Mouse (Mus musculus): ENCODE results near the gene Il12a. TPM values are rescaled to one million over a fixed set of nuclear protein-coding genes. Genes with fewer than 3 reads are reported as not detected.

The Il12a gene
- 0.28 TPM in 1 of 2 replicates, not detected in the other for polyA plus RNA-seq (2015; fragmentation: Nextera tagmentation; extraction: Ambion mirVana)

GRCm38 (mm10) chr3:68690344-68690743, at the start of gene Il12a:
Gene Il12a, plus strand, starts transcription at chr3:68690644.
- H3K4me3 ChIP-seq (ENCODE audit: low read depth, low read length), result no peak within 1 kb of the TSS
- H3K4me1 ChIP-seq (ENCODE audit: control insufficient read depth, insufficient read depth, low read length), result no peaks in the 10 kb centered on the region
- H3K4me2 ChIP-seq (ENCODE audit: low read length), result no peak within 1 kb of the TSS
- H3K27me3 ChIP-seq (ENCODE audit: control insufficient read depth, insufficient read depth, low read depth, low read length), result no peaks in the 10 kb centered on the region
- no peaks in the 10 kb centered on the region for H3K36me3 ChIP-seq (ENCODE audit: control insufficient read depth, insufficient read depth, low read length)
- 94% methylated on average over 4 of the region's 4 CpGs for WGBS
- no peak within 1 kb of the TSS for H3K27ac ChIP-seq (ENCODE audit: low read length)
- H3K9me3 ChIP-seq (replicated peaks; ENCODE audit: control insufficient read depth, low read length, poor library complexity, severe bottlenecking), result no peaks in the 10 kb centered on the region
- H3K9ac ChIP-seq (ENCODE audit: low read depth, low read length), result no peak within 1 kb of the TSS
- no peak for ATAC-seq

- Histone ChIP-seq H3K4me2 (ENCODE audit: low read length) (no peak overlapping the region), H3K9ac (ENCODE audit: low read depth, low read length) (no peak overlapping the region), H3K27me3 (ENCODE audit: control insufficient read depth, insufficient read depth, low read depth, low read length) (no peaks in the 10 kb centered on the region), H3K36me3 (ENCODE audit: control insufficient read depth, insufficient read depth, low read length) (no peaks in the 10 kb centered on the region), H3K9me3 (replicated peaks; ENCODE audit: control insufficient read depth, low read length, poor library complexity, severe bottlenecking) (no peaks in the 10 kb centered on the region), H3K4me1 (ENCODE audit: control insufficient read depth, insufficient read depth, low read length) (no peaks in the 10 kb centered on the region), H3K4me3 (ENCODE audit: low read depth, low read length) (no peak overlapping the region), H3K27ac (ENCODE audit: low read length) (no peak overlapping the region)
- WGBS, result 87% methylated on average over 7 of the region's 7 CpGs
- no peak for ATAC-seq
These were observed 47.5 kb upstream of the Il12a start for GRCm38 (mm10) chr3:68642935-68643334.

- no peaks in the 10 kb centered on the region for H3K36me3 ChIP-seq (ENCODE audit: control insufficient read depth, insufficient read depth, low read length)
- H3K4me2 ChIP-seq (ENCODE audit: low read length), result no peak overlapping the region
- no peak overlapping the region for H3K9ac ChIP-seq (ENCODE audit: low read depth, low read length)
- H3K4me3 ChIP-seq (ENCODE audit: low read depth, low read length), result no peak overlapping the region
- 91% methylated on average over 6 of the region's 6 CpGs for WGBS
- H3K27me3 ChIP-seq (ENCODE audit: control insufficient read depth, insufficient read depth, low read depth, low read length), result no peaks in the 10 kb centered on the region
- no peak overlapping the region for H3K27ac ChIP-seq (ENCODE audit: low read length)
- ATAC-seq, result no peak
- no peaks in the 10 kb centered on the region for H3K4me1 ChIP-seq (ENCODE audit: control insufficient read depth, insufficient read depth, low read length)
- no peaks in the 10 kb centered on the region for H3K9me3 ChIP-seq (replicated peaks; ENCODE audit: control insufficient read depth, low read length, poor library complexity, severe bottlenecking)
These were observed 43.9 kb upstream of the Il12a start for GRCm38 (mm10) chr3:68646387-68647130.

- no peaks in the 10 kb centered on the region for H3K27me3 ChIP-seq (ENCODE audit: control insufficient read depth, insufficient read depth, low read depth, low read length)
- no peaks in the 10 kb centered on the region for H3K9me3 ChIP-seq (replicated peaks; ENCODE audit: control insufficient read depth, low read length, poor library complexity, severe bottlenecking)
These were observed 43.2 kb upstream of the Il12a start for GRCm38 (mm10) chr3:68647282-68647681.

GRCm38 (mm10) chr3:68650251-68650650, 40.2 kb upstream of the Il12a start:
- Histone ChIP-seq H3K27ac (ENCODE audit: low read length) (no peak overlapping the region), H3K9me3 (replicated peaks; ENCODE audit: control insufficient read depth, low read length, poor library complexity, severe bottlenecking) (no peaks in the 10 kb centered on the region), H3K27me3 (ENCODE audit: control insufficient read depth, insufficient read depth, low read depth, low read length) (no peaks in the 10 kb centered on the region), H3K4me3 (ENCODE audit: low read depth, low read length) (no peak overlapping the region), H3K4me2 (ENCODE audit: low read length) (no peak overlapping the region), H3K4me1 (ENCODE audit: control insufficient read depth, insufficient read depth, low read length) (no peaks in the 10 kb centered on the region), H3K9ac (ENCODE audit: low read depth, low read length) (no peak overlapping the region), H3K36me3 (ENCODE audit: control insufficient read depth, insufficient read depth, low read length) (no peaks in the 10 kb centered on the region)
- ATAC-seq, result no peak
- WGBS, result 95% methylated on average over 3 of the region's 3 CpGs

More at GRCm38 (mm10) chr3:68647282-68647681, 43.2 kb upstream of the Il12a start:
- 93% methylated on average over 3 of the region's 3 CpGs for WGBS
- no peak overlapping the region for H3K4me2 ChIP-seq (ENCODE audit: low read length)
- no peaks in the 10 kb centered on the region for H3K36me3 ChIP-seq (ENCODE audit: control insufficient read depth, insufficient read depth, low read length)
- H3K27ac ChIP-seq (ENCODE audit: low read length), result no peak overlapping the region
- H3K4me3 ChIP-seq (ENCODE audit: low read depth, low read length), result no peak overlapping the region
- ATAC-seq, result no peak
- H3K9ac ChIP-seq (ENCODE audit: low read depth, low read length), result no peak overlapping the region
- no peaks in the 10 kb centered on the region for H3K4me1 ChIP-seq (ENCODE audit: control insufficient read depth, insufficient read depth, low read length)

- Histone ChIP-seq H3K4me3 (ENCODE audit: low read depth, low read length) (no peak overlapping the region), H3K4me2 (ENCODE audit: low read length) (no peak overlapping the region), H3K4me1 (ENCODE audit: control insufficient read depth, insufficient read depth, low read length) (no peaks in the 10 kb centered on the region), H3K9me3 (replicated peaks; ENCODE audit: control insufficient read depth, low read length, poor library complexity, severe bottlenecking) (no peaks in the 10 kb centered on the region), H3K9ac (ENCODE audit: low read depth, low read length) (no peak overlapping the region), H3K36me3 (ENCODE audit: control insufficient read depth, insufficient read depth, low read length) (no peaks in the 10 kb centered on the region), H3K27ac (ENCODE audit: low read length) (no peak overlapping the region), H3K27me3 (ENCODE audit: control insufficient read depth, insufficient read depth, low read depth, low read length) (no peaks in the 10 kb centered on the region)
- ATAC-seq, result no peak
- 87% methylated on average over 4 of the region's 4 CpGs for WGBS
These were observed 33.7 kb upstream of the Il12a start for GRCm38 (mm10) chr3:68656607-68657352.

GRCm38 (mm10) chr3:68657589-68658245, 32.7 kb upstream of the Il12a start:
- Histone ChIP-seq H3K4me2 (ENCODE audit: low read length) (no peak overlapping the region), H3K4me1 (ENCODE audit: control insufficient read depth, insufficient read depth, low read length) (no peaks in the 10 kb centered on the region), H3K4me3 (ENCODE audit: low read depth, low read length) (no peak overlapping the region), H3K27ac (ENCODE audit: low read length) (no peak overlapping the region), H3K27me3 (ENCODE audit: control insufficient read depth, insufficient read depth, low read depth, low read length) (no peaks in the 10 kb centered on the region), H3K9me3 (replicated peaks; ENCODE audit: control insufficient read depth, low read length, poor library complexity, severe bottlenecking) (no peaks in the 10 kb centered on the region), H3K9ac (ENCODE audit: low read depth, low read length) (no peak overlapping the region), H3K36me3 (ENCODE audit: control insufficient read depth, insufficient read depth, low read length) (no peaks in the 10 kb centered on the region)
- WGBS, result 46% methylated on average over 9 of the region's 9 CpGs
- no peak for ATAC-seq

- no peaks in the 10 kb centered on the region for H3K9me3 ChIP-seq (replicated peaks; ENCODE audit: control insufficient read depth, low read length, poor library complexity, severe bottlenecking)
- H3K27me3 ChIP-seq (ENCODE audit: control insufficient read depth, insufficient read depth, low read depth, low read length), result no peaks in the 10 kb centered on the region
- 94% methylated on average over 6 of the region's 6 CpGs for WGBS
- no peak for ATAC-seq
- H3K9ac ChIP-seq (ENCODE audit: low read depth, low read length), result no peak overlapping the region
- no peaks in the 10 kb centered on the region for H3K36me3 ChIP-seq (ENCODE audit: control insufficient read depth, insufficient read depth, low read length)
- no peak overlapping the region for H3K27ac ChIP-seq (ENCODE audit: low read length)
- H3K4me1 ChIP-seq (ENCODE audit: control insufficient read depth, insufficient read depth, low read length), result no peaks in the 10 kb centered on the region
- no peak overlapping the region for H3K4me2 ChIP-seq (ENCODE audit: low read length)
- no peak overlapping the region for H3K4me3 ChIP-seq (ENCODE audit: low read depth, low read length)
These were observed 30.4 kb upstream of the Il12a start for GRCm38 (mm10) chr3:68659996-68660395.

GRCm38 (mm10) chr3:68660538-68660937, 29.9 kb upstream of the Il12a start:
- no peak overlapping the region for H3K9ac ChIP-seq (ENCODE audit: low read depth, low read length)
- no peaks in the 10 kb centered on the region for H3K9me3 ChIP-seq (replicated peaks; ENCODE audit: control insufficient read depth, low read length, poor library complexity, severe bottlenecking)
- no peak overlapping the region for H3K27ac ChIP-seq (ENCODE audit: low read length)
- no peak overlapping the region for H3K4me3 ChIP-seq (ENCODE audit: low read depth, low read length)
- no peaks in the 10 kb centered on the region for H3K27me3 ChIP-seq (ENCODE audit: control insufficient read depth, insufficient read depth, low read depth, low read length)
- no peaks in the 10 kb centered on the region for H3K36me3 ChIP-seq (ENCODE audit: control insufficient read depth, insufficient read depth, low read length)
- H3K4me2 ChIP-seq (ENCODE audit: low read length), result no peak overlapping the region
- WGBS, result 64% methylated on average over 4 of the region's 4 CpGs
- H3K4me1 ChIP-seq (ENCODE audit: control insufficient read depth, insufficient read depth, low read length), result no peaks in the 10 kb centered on the region
- 0 out of 2 replicates have a peak, but pooled peaks have one; percentile 39 for ATAC-seq

All from midbrain, embryonic 16.5 days (tissue).